Mouse (Mus musculus): Measurements from ENCODE around the gene Insc. TPM values are rescaled to one million over a fixed set of nuclear protein-coding genes. Genes with fewer than 3 reads are reported as not detected.

The Insc gene
- polyA plus RNA-seq, 1 experiment from 2014 or later: 3.1 TPM

DNA sequence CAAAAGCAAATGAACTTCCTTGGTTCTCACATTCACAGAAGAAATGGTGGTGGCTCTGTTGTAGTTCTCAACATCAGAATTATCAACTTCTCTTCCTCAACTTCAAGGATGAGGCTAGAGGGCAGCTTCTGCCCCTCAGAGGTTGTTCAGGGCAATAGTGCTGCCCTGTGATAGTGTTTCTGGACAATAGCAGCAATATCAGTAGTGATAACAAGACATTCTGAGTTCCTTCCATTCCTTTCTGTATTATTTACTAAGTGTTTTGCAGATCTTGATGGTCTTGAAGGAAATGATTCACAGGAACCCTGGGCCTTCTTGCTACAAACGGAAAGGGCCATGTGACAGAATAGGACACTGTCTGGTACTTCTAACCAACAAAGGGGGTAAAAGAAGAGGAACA is 150.4 kb downstream of the Insc start:
- Histone ChIP-seq H3K4me2 (replicated peaks) (no peak overlapping the region), H3K4me1 (no peaks in the 10 kb centered on the region; the same call in 1 of the 2 replicates), H3K4me3 (no peak overlapping the region), H3K36me3 (no peaks in the 10 kb centered on the region), H3K27ac (no peak overlapping the region), H3K27me3 (no peaks in the 10 kb centered on the region), H3K9me3 (replicated peaks) (no peaks in the 10 kb centered on the region), H3K9ac (no peak overlapping the region)
- no peak for ATAC-seq (ENCODE audit: low FRiP score)
- 81% methylated on average over 1 of the region's 1 CpGs for WGBS

DNA sequence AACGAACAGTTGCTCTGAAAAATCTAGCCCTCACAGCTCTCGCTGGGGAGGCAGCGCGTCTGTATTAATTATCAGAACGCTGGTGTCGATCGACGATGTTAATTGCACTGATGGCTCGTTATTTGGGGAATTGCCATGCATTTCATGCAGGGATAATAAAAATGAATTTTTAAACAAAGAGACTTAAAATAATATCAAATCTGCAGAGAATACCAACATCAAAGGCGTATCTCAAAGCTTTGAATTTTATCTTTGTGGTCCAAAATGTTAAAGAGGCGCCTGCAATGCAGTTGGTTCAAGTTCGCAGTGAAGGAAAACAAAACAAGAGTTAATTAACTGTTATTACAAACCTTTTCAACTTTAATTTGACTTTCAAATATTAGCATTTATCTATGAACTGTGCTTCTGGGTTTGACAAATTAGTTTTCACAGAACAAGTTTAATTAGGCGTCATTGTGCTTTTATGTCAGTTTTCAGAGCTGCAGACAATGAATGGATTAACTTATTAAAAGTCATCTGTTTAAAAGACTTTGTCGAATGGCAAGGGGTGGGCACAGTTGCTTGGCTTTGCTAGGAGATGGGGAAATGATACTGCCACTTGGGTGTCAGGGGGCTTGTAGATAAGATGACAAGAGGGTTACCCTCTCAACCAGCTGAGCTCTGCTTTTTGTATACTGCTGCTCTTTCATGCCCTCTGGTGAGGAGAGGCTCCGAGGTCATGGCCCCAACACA is 153.6 kb downstream of the Insc start:
- H3K36me3 ChIP-seq: no peaks in the 10 kb centered on the region
- H3K27me3 ChIP-seq: no peaks in the 10 kb centered on the region
- no peak overlapping the region for H3K27ac ChIP-seq
- no peaks in the 10 kb centered on the region; the same call in 1 of the 2 replicates for H3K4me1 ChIP-seq
- H3K9me3 ChIP-seq (replicated peaks): no peaks in the 10 kb centered on the region
- ATAC-seq (ENCODE audit: low FRiP score): no peak
- no peak overlapping the region for H3K9ac ChIP-seq
- 68% methylated on average over 15 of the region's 15 CpGs for WGBS
- no peak overlapping the region for H3K4me3 ChIP-seq
- no peak overlapping the region for H3K4me2 ChIP-seq (replicated peaks)

Other genes with a start within 250 kb of the Insc start
- 1.5 and 2.3 TPM in 2 replicates for gene Cyp2r1, start 180.7 kb upstream of the Insc start, polyA plus RNA-seq (2016; fragmentation: Nextera tagmentation; extraction: Ambion mirVana)
- 16.9 and 22.7 TPM in 2 replicates for gene Calca, start 107.3 kb upstream of the Insc start, polyA plus RNA-seq (2016; fragmentation: Nextera tagmentation; extraction: Ambion mirVana)
- 0.40 TPM in 1 of 2 replicates, not detected in the other for gene Calcb, start 25.1 kb upstream of the Insc start, polyA plus RNA-seq (2016; fragmentation: Nextera tagmentation; extraction: Ambion mirVana)

Data from hindbrain, embryonic 12.5 days (tissue).